Mouse (Mus musculus) E14TG2a.4 (cell line): ENCODE data around the gene Kif12.

ENCODE experiments used
- CTCF ChIP-seq: conservative IDR thresholded peaks from 2 replicates; pipeline ENCODE4 v1.5.1; 2014; ENCODE audit warnings: low read length
- NANOG ChIP-seq: IDR thresholded peaks from 2 replicates; pipeline ENCODE4 v1.6.1; 2014; ENCODE audit warnings: borderline replicate concordance, low read length, mixed read lengths
- POU5F1 ChIP-seq: IDR thresholded peaks from 2 replicates; pipeline ENCODE4 v1.6.1; 2014; ENCODE audit warnings: low read length, borderline replicate concordance

GRCm38 (mm10) chr4:63165636-63166035 lies 6.3 kb downstream of the Kif12 start:
- TF ChIP-seq CTCF (no peak), POU5F1 (no peak), NANOG (no peak)
